Mouse (Mus musculus) ES-E14 (cell line): Measurements from ENCODE around the gene Gck. TPM values are rescaled to one million over a fixed set of nuclear protein-coding genes. Genes with fewer than 3 reads are reported as not detected.

ENCODE experiments used
- DNase-seq: peaks from one replicate; pipeline ENCODE4 v3.0.0-alpha.2; 2013; ENCODE audit warnings: low read depth, low spot score
- H3K27ac ChIP-seq: 2 replicates; pipeline ENCODE4 v1.5.1; 2012; ENCODE audit warnings: low read depth, mild to moderate bottlenecking, low read length, moderate library complexity, mixed read lengths; ENCODE audit not compliant: poor library complexity, insufficient read depth, severe bottlenecking
- H3K36me3 ChIP-seq: 2 replicates; pipeline ENCODE4 v1.6.1; 2012; ENCODE audit warnings: mild to moderate bottlenecking, low read length, moderate library complexity, mixed read lengths; ENCODE audit not compliant: control insufficient read depth, poor library complexity, insufficient read depth, severe bottlenecking
- H3K4me1 ChIP-seq, 2 experiments: fragments of 150-350 bp in 1 of 2; sonication (generic) in 1 of 2; 2 replicates each; pipeline ENCODE4 v1.6.1; 2012; ENCODE audit warnings: low read length in 2 of 2, mild to moderate bottlenecking in 1 of 2, mixed read lengths in 1 of 2; ENCODE audit not compliant: control insufficient read depth in 2 of 2, insufficient read depth in 2 of 2, poor library complexity in 1 of 2
- H3K4me3 ChIP-seq, 2 experiments: fragments of 150-350 bp in 1 of 2; sonication (generic) in 1 of 2; 2 replicates each; pipeline ENCODE4 v1.5.1; 2012; ENCODE audit warnings: low read length in 2 of 2, low read depth in 1 of 2, mild to moderate bottlenecking in 1 of 2, mixed read lengths in 1 of 2; ENCODE audit not compliant: insufficient read depth in 1 of 2, poor library complexity in 1 of 2, severe bottlenecking in 1 of 2
- H3K9ac ChIP-seq: 2 replicates; pipeline ENCODE4 v1.6.1; 2012; ENCODE audit warnings: low read depth, mild to moderate bottlenecking, low read length, mixed read lengths; ENCODE audit not compliant: poor library complexity, insufficient read depth, severe bottlenecking
- H3K9me3 ChIP-seq: fragments of 150-350 bp; sonication (generic); 2 replicates; pipeline ENCODE4 v1.6.1; 2012; ENCODE audit warnings: low read depth, mild to moderate bottlenecking, low read length; ENCODE audit not compliant: control insufficient read depth, insufficient read depth
- CHD2 ChIP-seq: IDR thresholded peaks from 2 replicates; pipeline ENCODE4 v1.6.1; 2014; ENCODE audit warnings: mild to moderate bottlenecking, low read depth, low read length, inconsistent platforms
- HCFC1 ChIP-seq: IDR thresholded peaks from 2 replicates; pipeline ENCODE4 v1.6.1; 2012; ENCODE audit warnings: low read length, inconsistent platforms, borderline replicate concordance; ENCODE audit not compliant: insufficient read depth
- MAFK ChIP-seq: IDR thresholded peaks from 2 replicates; pipeline ENCODE4 v1.6.1; 2014; ENCODE audit warnings: mild to moderate bottlenecking, low read depth, low read length, inconsistent platforms; ENCODE audit not compliant: insufficient read depth
- ZC3H11A ChIP-seq: IDR thresholded peaks from 2 replicates; pipeline ENCODE4 v1.6.1; 2012; ENCODE audit warnings: low read depth, mild to moderate bottlenecking, inconsistent platforms, low read length, borderline replicate concordance
- ZNF384 ChIP-seq: IDR thresholded peaks from 2 replicates; pipeline ENCODE4 v1.6.1; 2012; ENCODE audit warnings: low read depth, low read length, inconsistent platforms
- in situ Hi-C, 2 experiments: fragments of 600-800 bp; cut with MboI; formaldehyde crosslinking; loops; one replicate each; pipeline ENCODE4 v1.15.1; 2025; ENCODE audit warnings: low sequenced_read_pairs in 2 of 2, inconsistent platforms in 1 of 2; ENCODE audit not compliant: unreplicated experiment in 2 of 2
- total RNA-seq: library from RNA; depleted of rRNA; stranded (reverse); fragments of 300-350 nt; gene quantifications from 2 replicates; pipeline ENCODE4 v1.2.3, GENCODE M21; 2012

The Gck gene
- total RNA-seq, 1 experiment: 0.76 TPM

GRCm38 (mm10) chr11:5887250-5887649 is 62.6 kb downstream of the Gck start:
- Histone ChIP-seq H3K27ac (no peak overlapping the region), H3K4me3 (no peak overlapping the region; a peak in 1 of 4 replicates), H3K36me3 (no peaks in the 10 kb centered on the region), H3K9ac (no peak overlapping the region), H3K9me3 (no peaks in the 10 kb centered on the region), H3K4me1 (peaks cover 0 to 9% of the 10 kb centered on the region in 2 experiments; a peak in 1 of 4 replicates)
- in situ Hi-C loops: no loop called here
- no peak for TF ChIP-seq ZC3H11A
- no peak for TF ChIP-seq CHD2
- no peak for TF ChIP-seq ZNF384
- no peak for TF ChIP-seq HCFC1
- no peak for TF ChIP-seq MAFK
- DNase-seq: no peak

GRCm38 (mm10) chr11:5886187-5886586 is 63.7 kb downstream of the Gck start:
- TF ChIP-seq HCFC1 (no peak), ZNF384 (no peak), CHD2 (no peak), MAFK (no peak), ZC3H11A (no peak)
- Histone ChIP-seq H3K4me1 (peaks cover 0 to 9% of the 10 kb centered on the region in 2 experiments; a peak in 1 of 4 replicates), H3K9ac (no peak overlapping the region), H3K27ac (no peak overlapping the region), H3K9me3 (no peaks in the 10 kb centered on the region), H3K36me3 (no peaks in the 10 kb centered on the region), H3K4me3 (no peak overlapping the region)
- no peak for DNase-seq
- in situ Hi-C loops: no loop called here

DNA sequence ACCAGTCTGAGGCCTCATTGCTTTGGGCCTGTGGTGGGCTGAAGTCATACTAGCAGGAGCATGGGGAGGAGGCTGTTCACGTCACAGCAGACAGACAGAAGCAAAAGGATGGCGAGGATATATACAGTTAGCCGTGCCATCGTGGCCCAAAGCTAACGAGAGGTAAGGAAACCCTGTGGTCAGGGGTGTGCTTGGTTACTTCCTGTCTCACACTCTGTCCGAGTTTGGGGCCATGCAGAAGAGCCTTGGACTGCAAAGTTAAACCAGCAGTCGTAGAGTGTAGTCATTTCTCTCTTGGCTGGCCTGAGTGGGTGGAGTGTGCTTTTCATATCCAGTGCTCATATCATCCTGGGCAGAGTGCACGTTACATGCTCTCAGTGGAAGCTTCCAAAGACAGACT is 67.4 kb downstream of the Gck start:
- TF ChIP-seq ZC3H11A: no peak
- no peak for TF ChIP-seq HCFC1
- Histone ChIP-seq H3K9ac (no peak overlapping the region), H3K9me3 (no peaks in the 10 kb centered on the region), H3K4me1 (peaks cover 6 to 11% of the 10 kb centered on the region in 2 experiments; a peak in 2 of 4 replicates), H3K27ac (no peak overlapping the region), H3K36me3 (no peaks in the 10 kb centered on the region), H3K4me3 (no peak overlapping the region)
- no peak for DNase-seq
- in situ Hi-C loops: no loop called here

DNA sequence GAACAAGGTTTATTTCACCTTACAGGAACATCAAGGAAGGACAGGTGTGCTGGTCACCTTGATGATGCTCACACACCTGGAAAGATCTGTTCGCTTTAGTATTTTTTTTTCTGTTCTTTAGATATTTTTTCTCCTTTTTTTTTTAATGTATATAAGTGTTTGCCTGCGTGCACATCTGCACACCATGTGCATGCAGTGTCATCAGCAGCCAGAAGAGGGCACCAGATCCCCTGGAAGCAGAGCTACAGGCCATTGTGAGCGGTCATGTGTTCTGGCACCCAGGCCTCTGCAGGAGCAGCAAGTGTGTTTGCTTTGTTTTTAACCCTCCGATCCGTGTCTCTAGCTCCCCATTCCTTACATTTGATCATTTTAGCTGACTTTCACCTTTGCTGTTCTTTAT is 70.0 kb downstream of the Gck start:
- TF ChIP-seq ZC3H11A: peak; percentile 47
- no peak for TF ChIP-seq MAFK
- TF ChIP-seq HCFC1: 0 out of 2 replicates have a peak, but pooled peaks have one; percentile 27
- TF ChIP-seq ZNF384: no peak
- TF ChIP-seq CHD2: no peak
- Histone ChIP-seq H3K27ac (no peak overlapping the region), H3K36me3 (peaks cover 13% of the 10 kb centered on the region; the same call in 1 of the 2 replicates), H3K9ac (peak overlapping the region; percentile 68; the same call in 1 of the 2 replicates), H3K4me3 (no peak overlapping the region), H3K9me3 (no peaks in the 10 kb centered on the region), H3K4me1 (peaks cover 6 to 12% of the 10 kb centered on the region in 2 experiments; a peak in 2 of 4 replicates)
- in situ Hi-C loops: no loop called here
- peak; percentile 77 for DNase-seq

GRCm38 (mm10) chr11:5878661-5879060 is 71.2 kb downstream of the Gck start:
- no peak overlapping the region for H3K27ac ChIP-seq
- H3K36me3 ChIP-seq: peaks cover 25% of the 10 kb centered on the region
- in situ Hi-C loops: no loop called here
- DNase-seq: no peak
- TF ChIP-seq ZNF384: no peak
- no peak for TF ChIP-seq HCFC1
- TF ChIP-seq CHD2: no peak
- TF ChIP-seq MAFK: no peak
- H3K4me1 ChIP-seq: peaks cover 6 to 12% of the 10 kb centered on the region in 2 experiments; a peak in 2 of 4 replicates
- no peaks in the 10 kb centered on the region for H3K9me3 ChIP-seq
- H3K9ac ChIP-seq: peak overlapping the region; percentile 83
- H3K4me3 ChIP-seq: peak overlapping the region; percentile 63 to 64
